Mouse (Mus musculus) left cerebral cortex, adult 18-20 months (tissue): ENCODE results near the gene Klrb1a. TPM values are rescaled to one million over a fixed set of nuclear protein-coding genes. Genes with fewer than 3 reads are reported as not detected.
A peak's percentile ranks its signal among the peaks of the same experiment; 100 is the strongest.

ENCODE experiments used
- DNase-seq, 2 experiments: peaks; one replicate each; pipeline ENCODE4 v3.0.0; 2021 to 2022; ENCODE audit warnings: low spot score in 2 of 2, mixed read lengths in 1 of 2
- total RNA-seq, 2 experiments: library from RNA; stranded (reverse); gene quantifications; 2 replicates each; pipeline ENCODE4 v1.2.3; 2021

Gene Klrb1a
- total RNA-seq, 2 experiments from 2014 or later: not detected

- DNase-seq: peak in 1 of 2 experiments; percentile 28
Observed at GRCm38 (mm10) chr6:128602463-128603201, 20.7 kb downstream of the Klrb1a start.

- no peak for DNase-seq
Observed at GRCm38 (mm10) chr6:128602026-128602425, 21.3 kb downstream of the Klrb1a start.

DNA sequence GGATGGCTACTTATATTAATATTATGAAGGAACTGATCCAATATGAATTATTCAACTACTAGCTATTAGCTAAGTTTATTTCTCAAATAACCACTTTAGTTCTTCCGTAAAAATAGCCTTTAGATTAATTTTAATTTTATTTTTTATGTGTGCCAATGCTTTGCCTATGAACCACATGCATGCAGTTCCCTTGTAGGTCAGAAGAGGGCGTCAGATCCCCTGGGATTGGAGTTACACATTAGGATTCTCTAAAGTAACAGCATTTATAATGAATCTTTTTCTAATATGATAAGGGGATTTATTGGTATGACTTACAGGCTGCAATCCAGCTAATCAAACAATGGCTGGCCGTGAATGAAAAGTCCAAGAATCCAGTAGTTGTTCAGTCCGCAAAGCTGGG is 23.8 kb downstream of the Klrb1a start:
- DNase-seq: peak in 1 of 2 experiments; percentile 5

- no peak for DNase-seq
Observed at GRCm38 (mm10) chr6:128598256-128599047, 24.9 kb downstream of the Klrb1a start.

DNA sequence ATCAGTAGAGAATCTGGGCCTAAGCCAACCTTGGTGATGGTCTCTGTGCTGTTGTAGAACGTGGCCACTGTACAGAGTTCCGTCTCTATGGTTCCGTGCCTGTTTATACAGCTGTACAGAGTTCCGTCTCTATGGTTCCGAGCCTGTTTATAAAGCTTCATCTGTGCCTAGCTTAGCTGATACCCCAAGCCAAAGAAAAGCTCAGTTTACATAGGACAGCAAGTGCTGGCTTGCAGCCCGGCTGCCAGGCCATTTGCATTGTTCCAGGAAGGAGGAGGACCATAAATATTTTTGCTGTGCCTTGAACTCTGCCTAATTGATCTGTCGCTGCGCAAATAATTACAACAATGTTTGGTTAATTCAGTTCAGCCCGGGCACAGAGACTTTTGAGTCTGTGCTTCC is 26.2 kb downstream of the Klrb1a start:
- DNase-seq: peak; percentile 22 to 27

DNA sequence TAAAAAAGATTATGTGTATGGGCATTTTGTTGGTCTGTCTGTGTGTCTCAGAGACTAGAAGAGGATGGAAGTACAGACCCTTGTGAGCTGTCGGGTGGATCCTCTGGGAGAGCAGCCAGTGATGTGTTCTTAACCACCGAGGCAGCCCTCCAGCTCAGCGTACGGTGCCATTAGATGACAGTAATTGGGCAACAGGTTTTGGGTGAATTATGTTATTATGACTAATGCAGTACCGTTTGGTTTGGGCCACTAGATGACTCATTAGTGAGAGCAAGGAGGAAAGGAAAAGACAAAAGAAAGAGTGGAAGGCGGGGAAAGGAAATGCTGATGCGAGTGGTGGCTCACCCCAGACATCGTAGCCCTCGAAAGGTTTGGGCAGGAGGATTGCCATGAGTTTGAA is 28.7 kb downstream of the Klrb1a start:
- DNase-seq: no peak

DNA sequence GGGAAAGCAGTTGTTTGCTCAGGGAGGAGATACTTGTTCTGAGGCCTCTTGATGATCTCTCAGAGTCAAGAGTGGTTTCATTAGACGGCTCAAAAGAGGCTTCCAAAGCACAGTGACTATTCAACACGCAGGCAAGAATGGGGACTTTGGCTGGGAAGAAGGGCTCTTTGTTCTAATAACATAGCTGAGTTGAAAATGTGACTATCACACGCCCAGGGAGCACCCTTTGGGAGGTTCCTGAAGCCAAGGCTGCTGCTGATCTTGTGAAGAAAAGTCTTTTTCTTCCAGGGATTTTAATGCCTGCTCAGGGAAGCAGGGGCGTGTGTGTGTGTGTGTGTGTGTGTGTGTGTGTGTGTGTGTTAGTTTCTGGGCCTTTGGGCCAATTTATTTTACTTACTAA is 33.9 kb downstream of the Klrb1a start:
- no peak for DNase-seq

GRCm38 (mm10) chr6:128587619-128588018 is 35.7 kb downstream of the Klrb1a start:
- no peak for DNase-seq

DNA sequence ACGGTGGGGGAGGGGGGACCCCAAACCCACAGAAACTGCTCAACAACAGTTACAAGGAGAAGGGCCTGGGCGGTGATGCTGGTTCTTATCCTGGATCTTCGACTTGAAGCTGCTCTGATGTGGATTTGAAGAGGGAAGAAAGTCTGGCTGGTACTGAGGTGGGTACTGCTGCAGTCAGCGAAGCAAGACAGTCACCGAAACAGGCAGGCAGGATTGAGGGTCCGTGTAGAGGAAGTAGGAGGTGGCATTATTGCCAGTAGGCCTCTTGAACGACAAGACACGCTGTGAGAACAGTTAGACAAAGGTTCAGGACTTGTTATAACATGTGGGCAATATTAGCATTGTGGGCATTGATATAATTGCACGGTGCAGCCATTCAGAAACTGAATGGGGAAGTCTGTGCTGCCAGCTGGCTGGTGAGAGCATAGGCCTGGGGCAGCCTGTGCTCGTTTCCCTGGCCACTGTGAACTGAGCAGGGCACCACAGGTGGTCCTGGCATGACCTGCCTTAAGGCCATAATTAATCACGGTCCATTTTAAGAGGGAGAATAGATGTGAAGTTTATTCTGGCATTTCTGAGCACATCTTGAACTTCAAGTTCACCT is 37.6 kb downstream of the Klrb1a start:
- DNase-seq: no peak

GRCm38 (mm10) chr6:128584070-128584660 is 39.2 kb downstream of the Klrb1a start:
- DNase-seq: no peak

GRCm38 (mm10) chr6:128581508-128581907 is 41.8 kb downstream of the Klrb1a start, which contains the start of gene A2ml1:
A2ml1 (minus strand) TSS chr6:128581608.
- no peak for DNase-seq

GRCm38 (mm10) chr6:128577301-128577700 is 46.0 kb downstream of the Klrb1a start:
- no peak for DNase-seq

DNA sequence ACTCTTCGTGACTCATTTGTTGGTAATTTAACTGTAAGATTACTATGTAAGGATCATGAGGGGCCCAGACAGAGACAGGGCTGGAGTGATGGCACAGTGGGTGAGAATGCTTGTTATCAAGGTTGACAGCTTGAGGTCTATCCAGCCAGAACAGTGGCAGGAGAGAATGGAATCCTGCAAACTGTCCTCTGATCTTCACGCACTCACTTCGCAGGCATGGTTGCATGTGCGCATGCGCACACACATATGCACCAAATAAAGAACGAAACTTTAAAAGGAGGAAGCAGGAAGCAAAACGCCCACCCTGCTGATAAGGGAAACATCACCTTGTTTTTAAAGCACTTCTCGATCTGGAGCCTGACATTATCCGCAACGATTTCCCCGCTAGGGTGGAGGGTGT is 56.7 kb downstream of the Klrb1a start:
- DNase-seq: no peak

Other genes starting within 250 kb of the Klrb1a start
- 1 to 10 TPM in 1 of 2 experiments, under 1 TPM in 1; 0.68 to 1.3 TPM for gene Tex52, start 248.1 kb downstream of the Klrb1a start, total RNA-seq
- not detected for gene Gm44596, start 248.0 kb downstream of the Klrb1a start, total RNA-seq
- 10 to 100 TPM; 10.5 to 11.7 TPM for gene Nrip2, start 224.2 kb downstream of the Klrb1a start, total RNA-seq
- gene Itfg2, start 198.6 kb downstream of the Klrb1a start, total RNA-seq: 10 to 100 TPM; 24.1 to 25.0 TPM
- 100 to 1,000 TPM; 124 to 128 TPM for gene Fkbp4, start 184.9 kb downstream of the Klrb1a start, total RNA-seq
- gene Pzp, start 96.8 kb downstream of the Klrb1a start, total RNA-seq: not detected
- 10 to 100 TPM; 10.3 to 11.6 TPM for gene A2ml1, start 41.9 kb downstream of the Klrb1a start, total RNA-seq
- not detected for gene Clec2h, start 38.9 kb upstream of the Klrb1a start, total RNA-seq
- not detected for gene Klrb1, start 99.5 kb upstream of the Klrb1a start, total RNA-seq
- gene Klrb1c, start 165.7 kb upstream of the Klrb1a start, total RNA-seq: not detected
- not detected for gene Gm44511, start 202.8 kb upstream of the Klrb1a start, total RNA-seq
- not detected for gene Klrb1b, start 202.8 kb upstream of the Klrb1a start, total RNA-seq